In genomic region chr2:16365830-16366401, GRCm38 (mm10) we compare ENCODE assay signal across 15 mouse cellular contexts. TPM values are rescaled to one million over a fixed set of nuclear protein-coding genes. Genes with fewer than 3 reads are reported as not detected.
DNase-seq lines count a peak whose midpoint lies in the region; ATAC-seq and TF ChIP-seq lines count a peak whose summit lies in the region.
"Had no signal": no experiment of that assay in that cellular context is flagged by ENCODE, and none has a peak within 500 bp of the region (broad histone marks: within the 10 kb centered on the region; RNA-seq: fewer than 3 reads in every experiment).

No protein-coding gene starts in this region.

- no peak overlapping the region for H3K4me2 ChIP-seq in heart, embryonic 11.5 days
- H3K4me2 ChIP-seq: limb, embryonic 15.5 days; midbrain, embryonic 13.5 days had no signal

- no peak for TF ChIP-seq POLR2A in lung, adult 2 months (IDR thresholded peaks at IDR 0.05; ENCODE audit: borderline replicate concordance, extremely low read depth, low read depth, low read length)

- no peaks in the 10 kb centered on the region; the same call in 1 of the 2 replicates for H3K4me1 ChIP-seq in heart, embryonic 11.5 days (ENCODE audit: control insufficient read depth, insufficient read depth, low read length)
- no peaks in the 10 kb centered on the region; the same call in 1 of the 2 replicates for H3K4me1 ChIP-seq in lung, adult 2 months (ENCODE audit: control insufficient read depth, insufficient read depth, low read length)
- H3K4me1 ChIP-seq: limb, embryonic 15.5 days; midbrain, embryonic 13.5 days had no signal

- H3K9ac ChIP-seq in heart, embryonic 11.5 days (ENCODE audit: low read depth, low read length): no peak overlapping the region
- H3K9ac ChIP-seq: limb, embryonic 15.5 days; midbrain, embryonic 13.5 days had no signal

- H3K27ac ChIP-seq in heart, embryonic 11.5 days (ENCODE audit: low read depth, low read length): no peak overlapping the region
- H3K27ac ChIP-seq: limb, embryonic 15.5 days; midbrain, embryonic 13.5 days had no signal

- no peaks in the 10 kb centered on the region for H3K27me3 ChIP-seq in heart, embryonic 11.5 days (ENCODE audit: control insufficient read depth, insufficient read depth, low read length)
- H3K27me3 ChIP-seq: limb, embryonic 15.5 days; midbrain, embryonic 13.5 days had no signal

- no peak for ATAC-seq in heart, embryonic 11.5 days (replicated peaks; ENCODE audit: insufficient number of reproducible peaks, low FRiP score, low TSS enrichment)
- ATAC-seq: intestine, embryonic 16.5 days; midbrain, embryonic 13.5 days had no signal

- H3K36me3 ChIP-seq in heart, embryonic 11.5 days (ENCODE audit: control insufficient read depth, insufficient read depth, low read length): no peaks in the 10 kb centered on the region
- H3K36me3 ChIP-seq: limb, embryonic 15.5 days; midbrain, embryonic 13.5 days had no signal

- no peak overlapping the region for H3K4me3 ChIP-seq in heart, embryonic 11.5 days (ENCODE audit: low read depth, low read length)
- H3K4me3 ChIP-seq in lung, adult 2 months (replicated peaks; ENCODE audit: extremely low read depth, low read depth, low read length): no peak overlapping the region
- H3K4me3 ChIP-seq: erythroblast, embryonic 14.5 days; limb, embryonic 15.5 days; midbrain, embryonic 13.5 days had no signal

- TF ChIP-seq CTCF in lung, adult 2 months (IDR thresholded peaks at IDR 0.05; ENCODE audit: insufficient read depth, low read length): no peak

- H3K9me3 ChIP-seq in heart, embryonic 11.5 days (replicated peaks; ENCODE audit: control insufficient read depth, low read length): no peaks in the 10 kb centered on the region
- H3K9me3 ChIP-seq: limb, embryonic 15.5 days; midbrain, embryonic 13.5 days had no signal

- 50% methylated on average over 4 of the region's 4 CpGs for WGBS in heart, embryonic 11.5 days (ENCODE audit: insufficient replicate concordance)
- WGBS in lung, adult 2 months: 48% methylated on average over 4 of the region's 4 CpGs

- peak; percentile 97 for DNase-seq in heart, adult 11 months
- peak; percentile 28 for DNase-seq in thymus, postnatal 0 days (ENCODE audit: low spot score)
- no peak for DNase-seq in thymus, postnatal 14 days
- peak; percentile 9 for DNase-seq in lung, adult 2 months
- peak; percentile 64 for DNase-seq in skeletal muscle tissue, adult 2 months (ENCODE audit: low read depth, low spot score)
- DNase-seq in spleen, adult 12 weeks (ENCODE audit: low spot score): no peak
- no peak for DNase-seq in left cerebral cortex, adult 9 months (ENCODE audit: low spot score in 2 of 2)
- DNase-seq: layer of hippocampus, postnatal 36 days; retina, postnatal 1 day; thymus, postnatal 25 days had no signal

RNA-seq across cellular contexts. Expression of gene Plxdc2, which starts 9.8 kb away (rescaled TPM):
- 18.2 and 18.4 TPM in 2 replicates for polyA plus RNA-seq in heart, embryonic 11.5 days (2014; fragmentation: Nextera tagmentation; extraction: Ambion mirVana)
- polyA plus RNA-seq in thymus, postnatal 0 days (2015; fragmentation: Nextera tagmentation; extraction: Ambion mirVana): 31.8 and 37.5 TPM in 2 replicates
- 41.0 and 49.6 TPM in 2 replicates for polyA plus RNA-seq in lung, adult 2 months (2012; rRNA removed)
- polyA plus RNA-seq: erythroblast, embryonic 14.5 days had no signal

Comparison
In these comparisons a context has a peak if more than half of its experiments do, and no peak if none do; other contexts are left out.
1. DNase-seq: peak in heart, adult 11 months (single experiment), thymus, postnatal 0 days (single experiment), lung, adult 2 months (single experiment) and skeletal muscle tissue, adult 2 months (single experiment); none in thymus, postnatal 14 days (single experiment), spleen, adult 12 weeks (single experiment) and left cerebral cortex, adult 9 months (0 of 2).